Mouse (Mus musculus) cerebellum, adult 9-11 months (tissue): ENCODE results near the gene Slc5a3.

Experiments used
- DNase-seq: peaks from one replicate; pipeline ENCODE4 v3.0.0; 2022

The Slc5a3 gene

GRCm38 (mm10) chr16:92127226-92127625 is 69.1 kb downstream of the Slc5a3 start:
- DNase-seq: no peak

DNA sequence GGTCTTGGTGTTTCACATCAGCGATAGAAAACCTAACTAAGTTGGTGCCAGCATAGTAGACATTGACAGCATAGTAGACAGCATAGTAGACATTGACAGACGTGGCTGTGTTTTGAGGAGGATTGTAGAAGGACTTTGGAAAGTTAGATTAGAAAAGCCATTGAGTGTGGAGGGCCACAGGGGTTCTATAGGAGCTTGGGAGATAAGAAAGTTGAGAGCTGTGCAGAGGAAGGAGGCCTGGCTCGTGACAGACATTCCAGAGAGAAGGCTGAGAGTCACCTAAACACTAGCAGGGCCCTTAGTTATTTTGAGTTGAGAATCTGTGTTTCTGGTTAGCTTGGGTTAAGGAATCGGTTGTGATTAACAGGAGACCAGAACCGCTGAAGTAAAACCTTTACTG is 69.5 kb downstream of the Slc5a3 start:
- no peak for DNase-seq

DNA sequence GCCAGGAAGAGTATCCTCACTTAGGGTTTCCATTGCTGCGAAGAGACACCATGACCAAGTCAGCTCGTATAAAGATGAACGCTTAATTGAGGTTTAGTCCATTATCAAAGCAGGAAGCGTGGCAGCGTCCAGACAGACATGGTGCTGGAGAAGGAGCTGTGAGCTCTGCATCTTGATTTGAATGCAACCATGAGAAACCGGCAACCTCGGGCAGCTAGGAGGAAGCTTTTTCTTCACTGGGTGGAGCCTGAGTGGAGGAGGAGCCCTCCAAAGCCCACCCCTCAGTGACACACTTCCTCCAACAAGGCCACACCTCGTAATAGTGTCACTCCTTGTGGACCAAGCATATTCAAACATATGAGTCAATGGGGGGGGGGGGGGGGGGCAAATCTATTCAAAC is 71.7 kb downstream of the Slc5a3 start:
- DNase-seq: no peak

- DNase-seq: no peak
Observed at GRCm38 (mm10) chr16:92132511-92132910, 74.4 kb downstream of the Slc5a3 start.

DNA sequence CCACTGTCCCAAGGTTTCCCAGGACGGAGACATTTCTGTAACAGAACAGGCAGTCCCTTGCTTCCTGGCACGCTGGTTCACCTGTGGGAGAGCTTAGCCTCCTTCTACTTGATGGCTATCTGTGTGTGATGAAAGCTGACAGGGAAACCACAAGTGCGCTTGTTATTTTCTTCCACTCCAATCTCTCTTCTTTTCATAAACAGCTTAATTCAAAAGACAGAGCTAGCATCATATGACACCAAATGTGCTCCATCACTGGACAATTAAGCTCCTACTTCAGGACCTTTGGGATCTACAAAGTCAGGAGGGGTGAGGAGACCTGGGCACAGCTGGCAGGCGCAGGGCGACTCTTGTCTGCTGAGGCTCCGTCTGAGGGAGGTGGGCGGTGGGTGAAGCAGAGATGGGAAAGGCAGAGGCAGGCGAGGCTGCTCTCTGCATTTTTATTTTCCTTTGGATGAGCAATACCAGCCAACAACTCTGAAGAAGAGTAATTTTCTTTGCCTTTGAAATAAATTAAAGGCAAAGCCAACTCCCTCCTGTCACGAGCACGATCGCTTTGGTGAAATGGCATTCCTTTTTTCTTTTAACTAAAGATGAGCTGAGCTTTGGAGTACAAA is 76.1 kb downstream of the Slc5a3 start:
- DNase-seq: no peak

- no peak for DNase-seq
Observed at GRCm38 (mm10) chr16:92136275-92136674, 78.2 kb downstream of the Slc5a3 start.
